Mouse (Mus musculus) retina, embryonic 14.5 days (tissue): ENCODE measurements around the gene Pes1.
"Not testable (repeated sequence)": the region's sequence is repeated elsewhere in the genome, so short reads cannot be mapped to it uniquely, and the experiment has no call there.

Experiments used
- DNase-seq: peaks from one replicate; pipeline ENCODE4 v3.0.0-alpha.2; 2015; ENCODE audit warnings: low spot score

Pes1 gene

DNA sequence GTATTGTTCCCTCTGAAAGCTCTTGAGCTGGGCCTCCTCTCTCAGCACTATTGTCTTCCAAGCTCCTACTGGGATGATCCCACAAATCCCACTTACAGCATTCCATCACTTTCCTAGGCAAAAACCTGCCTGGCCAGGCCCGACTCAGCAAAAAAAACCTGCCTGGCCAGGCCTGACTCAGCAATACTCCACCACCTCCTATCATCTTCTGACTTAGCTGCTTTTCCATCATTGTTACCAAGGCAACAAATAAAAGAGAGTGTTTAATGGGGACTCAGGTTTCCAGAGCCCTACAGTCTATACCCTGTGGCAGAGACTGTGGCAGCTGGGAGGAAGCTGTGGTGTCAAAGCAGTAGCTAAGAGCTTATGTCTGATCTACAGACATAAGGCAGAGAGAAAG, 48.8 kb downstream of the Pes1 start:
- no peak for DNase-seq

DNA sequence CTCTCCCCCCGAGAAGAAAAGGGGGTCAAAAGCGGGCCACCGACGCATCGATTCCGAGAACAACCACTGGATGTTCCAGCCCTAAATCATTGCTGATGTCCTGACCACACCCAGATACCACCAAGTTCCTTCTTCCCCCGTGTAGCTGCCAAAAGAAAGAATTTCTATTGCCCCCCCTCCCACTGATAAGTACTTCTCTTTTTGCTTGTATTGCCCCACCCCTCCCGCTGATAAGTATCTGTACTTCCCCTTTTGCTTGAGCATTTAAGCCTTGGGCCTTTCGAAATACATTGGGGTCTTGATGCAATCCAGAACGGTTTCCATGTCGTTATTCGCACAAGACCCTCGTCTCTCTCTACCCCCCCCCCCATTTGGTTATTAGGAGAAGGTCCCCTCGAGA, 52.0 kb downstream of the Pes1 start:
- DNase-seq = not testable (repeated sequence)

DNA sequence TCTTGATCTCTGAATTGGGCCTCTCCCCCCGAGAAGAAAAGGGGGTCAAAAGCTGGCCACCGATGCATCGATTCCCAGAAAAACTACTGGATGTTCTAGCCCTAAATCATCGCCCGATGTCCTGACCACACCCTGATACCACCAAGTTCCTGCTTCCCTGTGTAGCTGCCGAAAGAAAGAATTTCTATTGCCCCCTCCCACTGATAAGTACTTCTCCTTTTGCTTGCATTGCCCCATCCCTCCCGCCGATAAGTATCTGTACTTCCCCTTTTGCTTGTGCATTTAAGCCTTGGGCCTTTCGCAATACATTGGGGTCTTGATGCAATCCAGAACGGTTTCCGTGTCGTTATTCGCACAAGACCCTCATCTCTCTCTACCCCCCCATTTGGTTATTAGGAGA, 58.3 kb downstream of the Pes1 start:
- DNase-seq = not testable (repeated sequence)

DNA sequence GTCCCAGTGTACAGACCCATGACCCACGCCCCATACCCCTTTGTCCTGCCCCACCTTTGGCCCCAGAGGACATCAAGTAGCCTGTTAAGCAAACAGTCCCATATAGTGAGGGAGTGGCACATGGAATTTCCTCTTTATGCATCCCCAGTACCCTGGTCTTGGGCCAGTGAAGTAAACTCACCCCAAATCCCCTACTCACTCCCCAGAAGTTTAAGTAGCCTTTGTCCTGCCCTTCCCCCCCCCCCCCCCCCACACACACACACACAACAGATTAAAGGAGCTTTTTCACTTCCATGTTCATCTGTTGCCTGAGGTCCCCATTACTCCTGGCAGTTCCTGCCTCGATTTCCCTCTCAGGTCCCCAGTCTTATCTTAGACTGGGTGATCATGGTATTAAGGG, 59.5 kb downstream of the Pes1 start:
- no peak for DNase-seq

DNA sequence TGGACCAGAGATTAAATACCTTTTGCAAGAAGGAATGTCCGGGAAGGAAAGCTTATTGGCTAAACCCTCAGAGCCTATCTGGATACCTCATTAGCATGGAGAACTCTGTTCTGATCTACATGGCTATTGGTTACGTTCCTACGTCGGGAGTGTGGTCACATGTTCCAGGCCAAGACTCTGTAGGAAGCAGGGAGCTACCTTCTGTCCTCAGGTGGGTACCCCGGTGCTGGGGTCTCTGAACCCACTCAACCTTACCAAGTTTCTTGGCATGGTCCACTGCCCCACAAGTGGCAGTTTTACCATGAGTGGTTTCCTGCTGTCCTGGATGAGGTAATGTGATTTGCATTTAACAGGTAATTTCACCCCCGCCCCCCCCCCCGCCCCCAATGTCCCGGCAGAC, 63.3 kb downstream of the Pes1 start:
- no peak for DNase-seq

DNA sequence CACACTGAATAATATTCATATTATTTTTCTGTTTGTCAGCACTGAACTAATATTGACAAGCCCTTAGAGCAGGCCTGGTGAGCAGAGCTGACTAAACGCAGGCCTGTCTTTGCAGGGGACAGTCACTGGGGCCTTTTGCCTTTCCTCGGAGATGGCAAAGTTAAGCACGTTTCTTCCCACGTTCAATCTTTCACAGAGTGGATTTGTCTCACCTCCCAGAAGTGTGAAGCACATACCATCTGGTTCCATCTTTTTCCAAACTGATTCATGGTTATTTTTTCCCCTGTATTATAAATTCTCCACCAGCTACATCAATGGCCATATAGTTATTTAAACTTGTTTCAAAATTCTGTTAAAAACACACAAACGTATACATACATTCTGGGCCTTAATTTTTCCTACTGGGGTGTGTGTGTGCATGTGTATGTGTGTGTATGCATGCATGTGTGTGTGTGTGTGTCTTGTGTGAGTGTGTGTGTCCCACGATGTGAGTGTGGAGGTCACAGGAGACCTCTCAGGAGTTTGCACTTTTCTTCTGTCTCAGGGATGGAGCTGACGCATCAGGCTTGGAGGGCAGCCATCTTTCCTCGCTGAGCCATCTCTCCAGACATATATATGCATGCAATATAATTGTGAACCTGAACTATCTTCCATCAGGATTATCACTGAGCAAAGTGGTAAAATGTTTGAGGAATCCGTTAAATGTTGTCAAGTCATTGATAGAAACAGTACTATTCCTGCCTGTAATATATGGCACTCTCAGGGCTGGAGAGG, 64.0 kb downstream of the Pes1 start:
- no peak for DNase-seq

DNA sequence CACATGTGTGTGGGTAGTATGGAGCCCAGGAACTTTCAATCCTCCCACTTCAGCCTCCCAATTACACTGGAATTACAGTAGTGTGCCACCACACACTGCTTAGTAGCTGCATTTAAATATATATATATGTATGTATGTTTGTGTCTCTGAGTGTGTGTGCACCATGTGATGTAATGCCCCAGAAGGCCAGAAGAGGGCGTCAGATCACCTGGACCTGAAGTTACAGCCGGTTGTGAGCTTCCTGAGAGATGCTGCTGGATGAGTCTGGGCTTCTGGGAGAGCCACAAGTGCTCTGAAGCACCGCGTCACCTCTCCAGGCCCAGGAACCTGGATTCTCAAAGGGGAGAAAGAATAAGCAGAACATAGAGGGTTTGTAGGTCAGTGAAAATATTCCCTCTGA, 65.6 kb downstream of the Pes1 start:
- no peak for DNase-seq
